Mouse (Mus musculus): ENCODE data around the gene Washc1. TPM values are rescaled to one million over a fixed set of nuclear protein-coding genes. Genes with fewer than 3 reads are reported as not detected.
"Not testable (repeated sequence)": the region's sequence is repeated elsewhere in the genome, so short reads cannot be mapped to it uniquely, and the experiment has no call there.

Gene Washc1
- 10 to 100 TPM; 21.0 to 21.8 TPM for total RNA-seq (2021)

DNA sequence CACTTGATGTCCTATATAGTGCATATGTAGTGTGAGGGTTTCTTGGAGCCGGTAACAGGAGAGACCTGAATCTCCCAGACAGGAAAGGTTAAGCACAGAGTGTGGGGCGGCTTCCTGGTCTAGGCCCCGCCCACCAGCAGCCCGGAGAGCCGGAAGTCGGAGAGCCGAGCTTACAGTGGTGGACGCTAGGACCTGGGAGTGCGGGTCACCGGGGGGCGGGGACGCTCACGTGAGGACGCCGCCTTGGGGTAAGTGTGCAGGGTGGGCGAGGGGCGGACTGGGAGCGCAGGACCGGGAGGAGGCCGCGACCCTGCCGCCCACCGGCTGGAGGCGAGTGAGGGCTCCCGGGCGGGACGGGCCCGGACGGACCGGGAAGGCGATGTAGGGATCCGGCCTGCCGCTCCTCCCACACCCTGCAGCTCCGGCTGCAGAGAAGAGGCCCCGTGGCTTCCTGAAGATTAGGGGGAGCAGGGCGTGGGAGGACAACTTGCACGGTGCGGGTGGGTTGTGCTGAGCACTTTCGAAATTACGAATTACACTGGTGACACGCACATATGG lies at the start of gene Washc1:
Gene Washc1, plus strand, starts transcription at position 144 of the 558 bp plus-strand sequence.
- intact Hi-C loops (cut with DNase I): no loop called here

GRCm38 (mm10) chr17:66065115-66065514 lies 46.2 kb upstream of the Washc1 start:
- intact Hi-C loops (cut with DNase I): no loop called here
- no peak for DNase-seq (ENCODE audit: low spot score)

More for the DNA sequence above, at the start of gene Washc1:
- peak; percentile 80 for DNase-seq (ENCODE audit: low spot score)

DNA sequence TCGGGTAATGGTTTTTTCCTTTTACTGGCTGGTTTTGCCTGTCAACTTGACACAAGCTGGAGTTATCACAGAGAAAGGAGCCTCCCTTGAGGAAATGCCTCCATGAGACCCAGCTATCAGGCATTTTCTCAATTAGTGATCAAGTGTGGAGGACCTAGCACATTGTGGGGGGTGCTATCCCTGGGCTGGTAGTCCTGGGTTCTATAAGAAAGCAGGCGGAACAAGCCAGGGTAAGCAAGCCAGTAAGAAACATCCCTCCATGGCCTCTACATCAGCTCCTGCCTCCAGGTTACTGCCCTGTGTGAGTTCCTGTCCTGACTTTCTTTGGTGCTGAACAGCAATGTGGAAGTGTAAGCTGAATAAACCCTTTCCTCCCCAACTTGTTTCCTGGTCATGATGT lies 42.3 kb upstream of the Washc1 start:
- intact Hi-C loops (cut with DNase I): not testable (repeated sequence)

GRCm38 (mm10) chr17:66073971-66074370 lies 37.4 kb upstream of the Washc1 start:
- no peak for DNase-seq (ENCODE audit: low spot score)
- intact Hi-C loops (cut with DNase I): no loop called here

More for the DNA sequence above, 42.3 kb upstream of the Washc1 start:
- not testable (repeated sequence) for DNase-seq (ENCODE audit: low spot score)

DNA sequence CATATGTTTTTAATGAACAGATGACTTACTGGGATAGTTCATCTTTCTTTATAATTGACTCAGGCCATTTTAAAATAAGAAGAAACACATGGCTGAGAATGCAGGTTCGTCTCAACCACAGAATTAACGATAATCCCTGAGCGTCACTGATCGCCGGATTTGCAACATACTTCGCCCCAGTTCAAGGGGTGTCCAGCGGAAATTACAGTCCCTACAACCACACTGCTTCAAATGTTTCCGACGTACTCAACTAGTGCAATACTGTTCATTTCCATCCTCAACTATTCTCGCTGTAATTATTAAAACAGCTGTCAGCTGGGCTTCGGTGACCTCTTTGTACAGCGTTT lies 35.5 kb upstream of the Washc1 start:
- DNase-seq (ENCODE audit: low spot score): no peak
- intact Hi-C loops (cut with DNase I): loop anchor here (2.0 kb wide), 1 partner anchor 25 kb away; the partner anchor contains the start of gene Ndufv2

DNA sequence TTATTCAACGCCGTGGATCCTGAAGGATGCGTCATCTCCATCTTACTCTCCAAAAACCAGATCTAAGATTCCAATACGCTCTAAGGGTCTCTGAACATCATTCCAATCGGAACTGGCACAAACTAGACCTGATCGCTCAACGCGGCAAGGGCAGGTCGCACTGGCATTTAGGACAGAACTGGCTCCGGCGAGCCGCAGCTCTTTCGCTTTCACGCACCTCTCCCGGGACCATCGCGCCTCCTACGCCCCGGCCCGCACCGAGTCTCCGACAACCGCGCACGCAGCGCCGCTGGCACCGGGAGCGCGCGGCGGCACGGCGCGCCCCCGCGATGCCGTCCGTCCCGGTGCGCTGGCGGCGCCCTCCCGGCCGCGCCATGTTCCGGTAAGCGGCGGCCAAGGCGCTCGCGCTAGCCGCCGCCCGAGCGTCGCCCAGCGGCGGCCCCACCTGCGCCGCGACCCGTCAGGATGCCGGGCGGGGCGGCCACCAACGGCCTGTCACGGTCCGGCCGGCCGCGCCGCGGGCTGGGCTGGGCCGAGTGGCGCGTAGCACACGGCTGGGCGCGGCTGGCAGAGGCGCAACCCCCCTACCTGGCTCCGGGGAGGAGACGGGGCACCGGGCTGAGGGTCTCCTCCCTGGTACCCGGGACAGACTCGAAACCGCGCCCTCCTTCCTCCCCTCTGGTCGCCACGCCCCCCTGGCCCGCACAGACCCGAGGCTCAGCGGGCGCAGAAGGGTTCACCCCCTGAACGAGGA lies 35.0 kb upstream of the Washc1 start:
- intact Hi-C loops (cut with DNase I): loop anchor here (2.0 kb wide), 1 partner anchor 24 kb away; the partner anchor contains the start of gene Ndufv2
- DNase-seq (ENCODE audit: low spot score): peak; percentile 17

- intact Hi-C loops (cut with DNase I): loop anchor here (2.0 kb wide), 1 partner anchor 24 kb away; the partner anchor contains the start of gene Ndufv2
- DNase-seq (ENCODE audit: low spot score): peak; percentile 96
These were observed 34.4 kb upstream of the Washc1 start, which contains the start of gene Ankrd12 for GRCm38 (mm10) chr17:66076934-66077333. Gene Ankrd12, minus strand, starts transcription at chr17:66077089.

DNA sequence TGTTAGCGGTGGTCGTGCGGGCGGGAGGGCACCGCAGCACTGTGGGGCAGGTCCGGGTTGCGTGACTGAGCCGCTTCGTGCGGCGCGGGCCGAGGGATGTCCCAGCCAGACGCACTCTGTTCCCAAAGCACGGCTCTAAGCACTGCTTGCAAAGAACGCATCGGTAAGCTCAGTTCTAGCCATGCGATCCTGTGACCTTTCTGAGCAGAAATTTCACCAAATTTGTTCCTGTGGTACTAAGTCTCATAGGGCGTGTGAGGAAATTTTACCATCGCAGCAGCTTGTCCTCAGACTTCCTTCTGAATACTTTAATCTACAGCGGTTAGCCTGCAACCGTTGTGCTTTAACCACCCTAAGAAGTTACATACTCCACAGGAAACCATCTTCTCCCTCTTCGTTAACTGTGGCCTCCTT lies 33.9 kb upstream of the Washc1 start:
- DNase-seq (ENCODE audit: low spot score): no peak
- intact Hi-C loops (cut with DNase I): loop anchor here (2.0 kb wide), 1 partner anchor 23 kb away; the partner anchor contains the start of gene Ndufv2

GRCm38 (mm10) chr17:66084486-66084885 lies 26.9 kb upstream of the Washc1 start:
- intact Hi-C loops (cut with DNase I): no loop called here

GRCm38 (mm10) chr17:66085038-66085437 lies 26.3 kb upstream of the Washc1 start:
- intact Hi-C loops (cut with DNase I): no loop called here
- DNase-seq (ENCODE audit: low spot score): no peak

More at GRCm38 (mm10) chr17:66084486-66084885, 26.9 kb upstream of the Washc1 start:
- DNase-seq (ENCODE audit: low spot score): no peak

GRCm38 (mm10) chr17:66090251-66090650 lies 21.1 kb upstream of the Washc1 start:
- intact Hi-C loops (cut with DNase I): no loop called here
- no peak for DNase-seq (ENCODE audit: low spot score)

DNA sequence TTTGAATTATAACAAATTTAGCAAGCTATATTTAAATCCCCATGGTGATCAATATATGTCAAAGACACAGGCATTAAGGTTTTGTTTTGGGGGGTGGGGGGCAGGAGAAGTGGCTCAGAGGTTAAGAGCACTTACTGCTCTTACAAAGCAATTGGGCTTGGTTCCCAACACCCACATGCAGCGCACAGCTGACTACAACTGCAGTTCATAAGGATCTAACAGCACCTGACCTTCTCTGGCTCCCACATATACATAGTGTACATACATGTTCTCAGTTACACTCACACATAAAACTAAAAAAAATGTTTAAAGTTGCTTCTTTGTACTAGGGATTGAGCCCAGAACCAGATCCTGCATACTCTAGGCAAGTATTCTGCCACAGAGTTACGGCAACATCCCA lies 20.0 kb upstream of the Washc1 start:
- DNase-seq (ENCODE audit: low spot score): no peak
- intact Hi-C loops (cut with DNase I): no loop called here

DNA sequence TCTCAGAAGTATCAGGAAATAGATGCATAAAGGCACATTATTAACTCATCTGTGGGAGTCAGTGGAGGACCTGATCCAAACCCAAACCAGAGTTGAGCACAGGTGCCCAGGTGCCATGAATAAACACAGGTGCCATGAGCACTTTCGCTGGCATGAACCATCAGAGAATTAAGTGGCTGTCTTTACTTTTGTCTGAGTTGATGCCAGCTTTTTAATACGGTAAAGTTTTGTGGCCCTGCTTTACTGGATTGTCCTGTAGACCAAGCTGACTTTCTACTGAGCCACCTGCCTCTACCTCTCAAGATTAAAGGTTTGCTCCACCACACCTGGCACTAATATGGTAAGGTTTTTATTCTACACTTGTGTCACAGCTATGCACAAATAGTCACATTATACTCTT lies 19.3 kb upstream of the Washc1 start:
- DNase-seq (ENCODE audit: low spot score): no peak
- intact Hi-C loops (cut with DNase I): no loop called here

DNA sequence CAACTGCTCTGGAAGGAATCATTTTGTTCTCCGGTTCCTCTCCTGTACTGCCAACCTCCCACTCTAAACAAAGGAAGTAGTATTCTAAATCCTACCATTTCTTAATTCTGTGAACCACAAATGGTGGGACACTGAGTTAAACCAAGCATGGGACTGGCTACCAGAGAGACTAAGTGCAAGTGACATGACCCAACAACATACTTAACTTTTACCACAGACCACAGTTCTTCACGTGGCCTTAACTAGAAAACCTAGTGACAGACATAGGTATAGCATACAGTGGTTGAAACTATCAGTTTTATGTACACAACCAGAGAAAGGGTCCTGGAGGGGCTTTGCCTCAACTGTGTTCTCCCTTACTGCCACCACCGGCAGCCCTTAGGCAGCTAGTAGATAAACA lies 18.7 kb upstream of the Washc1 start:
- intact Hi-C loops (cut with DNase I): no loop called here
- no peak for DNase-seq (ENCODE audit: low spot score)

DNA sequence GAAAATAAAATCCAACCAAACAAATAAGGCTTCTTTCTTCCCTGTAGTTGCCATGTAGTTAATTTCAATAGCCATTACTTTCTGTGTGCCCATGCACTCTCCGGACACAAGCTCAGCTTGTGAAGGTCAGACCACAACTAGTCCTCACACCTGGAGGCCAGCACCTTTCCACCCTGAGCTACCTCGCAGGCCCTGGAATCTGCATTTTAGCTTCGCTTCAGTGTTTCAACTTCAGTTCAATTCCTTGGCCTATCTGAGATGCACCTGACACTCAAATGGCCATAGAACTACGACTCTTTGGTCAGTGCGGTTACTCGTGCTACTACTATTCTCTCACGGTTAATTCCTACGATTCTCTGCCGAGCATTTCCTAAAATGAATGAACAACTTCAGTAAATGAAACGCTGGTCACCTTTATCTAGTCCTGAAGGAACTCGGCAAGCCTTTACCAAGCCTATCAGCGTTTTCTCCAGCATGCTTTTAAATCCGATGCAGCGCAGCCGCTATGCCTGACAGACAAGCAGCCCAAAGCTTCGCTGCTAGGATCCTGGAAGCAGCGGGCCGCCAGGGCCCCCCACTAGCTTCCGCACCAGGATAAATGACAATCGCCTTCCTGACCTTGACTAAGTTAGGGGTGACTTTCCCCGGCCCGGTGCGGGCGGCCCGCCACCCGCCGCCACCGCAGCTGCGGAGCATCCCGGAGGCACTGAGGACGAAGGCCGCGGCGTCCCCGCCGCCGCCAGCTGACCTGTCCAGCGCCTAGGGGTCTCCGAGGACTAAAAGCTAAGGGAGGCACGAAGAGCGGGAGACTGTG lies 10.6 kb upstream of the Washc1 start:
- intact Hi-C loops (cut with DNase I): loop anchor here (2.0 to 5.0 kb wide), 3 partner anchors 24 to 148 kb away; partner anchors contain the start of genes Ankrd12 and Twsg1
- DNase-seq (ENCODE audit: low spot score): no peak

DNA sequence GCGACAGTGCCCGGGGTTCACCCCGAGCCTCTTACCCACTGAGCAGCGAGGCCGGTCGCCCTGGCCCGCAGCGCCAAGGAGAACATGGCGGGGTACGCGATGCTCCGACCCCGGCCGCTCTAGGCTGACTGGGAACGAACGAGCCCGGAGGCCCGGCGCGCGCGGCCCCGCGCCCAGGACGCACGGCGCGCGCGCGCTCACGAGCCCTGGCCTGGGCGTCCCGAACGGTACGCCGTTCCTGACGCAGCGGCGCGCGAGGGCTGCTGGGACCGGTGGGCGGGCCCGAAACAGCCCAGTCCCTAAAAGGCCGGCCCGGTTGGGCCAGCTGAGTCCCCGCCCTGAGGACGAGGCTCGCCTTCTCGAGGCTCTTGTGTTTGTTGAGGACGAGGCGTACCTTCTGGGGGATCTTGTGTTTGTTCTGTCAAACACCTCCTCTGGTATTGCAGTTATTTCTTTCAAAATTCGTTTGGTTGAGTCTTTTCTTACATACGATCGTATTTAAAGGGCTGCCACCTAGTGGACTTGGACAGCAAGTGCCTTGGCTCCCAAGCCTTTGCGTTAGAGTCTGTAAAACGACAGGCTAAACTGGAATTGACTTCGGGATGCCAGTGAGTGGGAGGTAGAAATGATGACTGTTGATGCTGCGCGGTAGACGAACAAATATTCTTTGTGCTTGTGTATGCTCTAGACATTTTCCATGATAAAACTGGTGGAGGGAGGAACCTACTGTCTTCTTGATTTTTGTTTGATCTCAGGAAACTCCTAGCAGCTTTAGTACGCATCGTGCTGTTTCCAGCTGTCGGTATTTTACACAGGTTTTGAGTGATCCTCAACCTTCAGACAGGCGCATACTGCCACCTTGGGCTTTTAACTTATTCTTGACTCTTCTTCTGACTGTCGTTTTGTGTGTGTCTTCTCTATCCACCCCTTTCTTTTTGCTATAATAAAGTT lies 9.7 kb upstream of the Washc1 start, which contains the start of gene Ndufv2:
Gene Ndufv2, minus strand, starts transcription at position 180 of the 951 bp plus-strand sequence.
- peak; percentile 87 for DNase-seq (ENCODE audit: low spot score)
- intact Hi-C loops (cut with DNase I): loop anchor here (2.0 to 5.0 kb wide), 3 partner anchors 25 to 149 kb away; partner anchors contain the start of genes Ankrd12 and Twsg1

- intact Hi-C loops (cut with DNase I): loop anchor here (5.0 kb wide), 2 partner anchors 42 to 152 kb away; partner anchors contain the start of gene Twsg1
- DNase-seq (ENCODE audit: low spot score): no peak
These were observed 7.3 kb upstream of the Washc1 start for GRCm38 (mm10) chr17:66104076-66104475.

DNA sequence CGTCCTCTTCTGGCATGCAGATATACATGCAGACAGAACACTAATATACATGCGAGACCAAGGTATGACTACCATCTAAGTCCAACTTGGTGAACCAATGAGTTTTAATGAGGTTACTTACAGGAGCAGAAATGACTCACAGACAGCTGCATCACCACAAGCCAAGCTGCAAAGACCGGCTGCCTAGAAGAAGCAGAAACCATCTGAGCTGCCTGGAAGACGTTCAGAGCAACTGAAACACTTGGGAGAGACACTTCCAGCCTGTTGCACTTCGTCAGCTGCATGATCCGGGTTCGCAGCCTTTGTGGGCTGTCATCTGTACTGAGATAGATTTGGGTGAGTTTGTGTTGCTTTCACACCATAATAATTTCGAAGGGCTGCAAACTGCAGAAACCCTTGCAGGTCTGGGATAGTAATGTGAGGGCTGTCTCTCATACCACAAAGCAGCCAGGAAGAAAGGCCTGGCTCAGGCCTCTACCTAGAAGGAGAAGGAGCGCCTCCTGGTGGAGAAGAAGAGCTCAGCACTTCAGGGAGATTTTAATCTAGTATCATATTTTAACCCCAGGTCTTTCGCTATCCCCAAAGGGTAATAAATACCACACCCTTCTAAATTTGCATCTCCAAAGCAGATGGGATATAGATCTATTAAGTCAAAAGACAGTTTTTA lies 4.6 kb upstream of the Washc1 start:
- DNase-seq (ENCODE audit: low spot score): peak; percentile 17
- intact Hi-C loops (cut with DNase I): no loop called here
